Mouse (Mus musculus) midbrain, embryonic 16.5 days (tissue): ENCODE measurements around the gene Olfr1126. TPM values are rescaled to one million over a fixed set of nuclear protein-coding genes. Genes with fewer than 3 reads are reported as not detected.

Source experiments
- ATAC-seq: fragments of 200-750 bp; cut with Nextera tagmentation; 2 replicates; pipeline ENCODE4 v1.8.0; 2017; ENCODE audit warnings: moderate TSS enrichment
- H3K27ac ChIP-seq: fragments of 300-500 bp; sonication (generic); 2 replicates; pipeline ENCODE4 v1.5.1; 2014; ENCODE audit warnings: mild to moderate bottlenecking, low read length, mixed read lengths
- H3K27me3 ChIP-seq: fragments of 300-500 bp; sonication (generic); 2 replicates; pipeline ENCODE4 v1.6.1; 2014; ENCODE audit warnings: low read depth, low read length, mixed read lengths; ENCODE audit not compliant: control insufficient read depth, insufficient read depth
- H3K36me3 ChIP-seq: fragments of 300-500 bp; sonication (generic); 2 replicates; pipeline ENCODE4 v1.6.1; 2014; ENCODE audit warnings: mild to moderate bottlenecking, low read length, moderate library complexity, mixed read lengths; ENCODE audit not compliant: control insufficient read depth, insufficient read depth
- H3K4me1 ChIP-seq: fragments of 300-500 bp; sonication (generic); 2 replicates; pipeline ENCODE4 v1.6.1; 2014; ENCODE audit warnings: mild to moderate bottlenecking, low read length, mixed read lengths; ENCODE audit not compliant: control insufficient read depth, insufficient read depth
- H3K4me2 ChIP-seq: fragments of 300-500 bp; sonication (generic); 2 replicates; pipeline ENCODE4 v1.6.1; 2014; ENCODE audit warnings: mild to moderate bottlenecking, low read length, mixed read lengths
- H3K4me3 ChIP-seq: fragments of 300-500 bp; sonication (generic); 2 replicates; pipeline ENCODE4 v1.5.1; 2014; ENCODE audit warnings: low read depth, mild to moderate bottlenecking, low read length, moderate library complexity, mixed read lengths
- H3K9ac ChIP-seq: fragments of 300-500 bp; sonication (generic); 2 replicates; pipeline ENCODE4 v1.6.1; 2014; ENCODE audit warnings: low read depth, low read length, mixed read lengths
- H3K9me3 ChIP-seq: fragments of 300-500 bp; sonication (generic); replicated peaks from 2 replicates; pipeline ENCODE4 v1.6.1; 2014; ENCODE audit warnings: mild to moderate bottlenecking, low read length, mixed read lengths; ENCODE audit not compliant: control insufficient read depth, poor library complexity, severe bottlenecking
- WGBS: fragments of 180-500 bp; shearing (Covaris S2); extraction: QIAGEN DNeasy Blood & Tissue Kit; methylation state at CpG from one replicate; pipeline ENCODE4 v1.1.7; 2014; 5-methylcytosine and 5-hydroxymethylcytosine counted together
- polyA plus RNA-seq: library from polyadenylated mRNA; unstranded; fragments of >200 nt; fragmentation: Nextera tagmentation; extraction: Ambion mirVana; gene quantifications from 2 replicates; pipeline ENCODE4 v1.2.1, GENCODE M21; 2015

Olfr1126 gene
- polyA plus RNA-seq, 1 experiment from 2014 or later: not detected

DNA sequence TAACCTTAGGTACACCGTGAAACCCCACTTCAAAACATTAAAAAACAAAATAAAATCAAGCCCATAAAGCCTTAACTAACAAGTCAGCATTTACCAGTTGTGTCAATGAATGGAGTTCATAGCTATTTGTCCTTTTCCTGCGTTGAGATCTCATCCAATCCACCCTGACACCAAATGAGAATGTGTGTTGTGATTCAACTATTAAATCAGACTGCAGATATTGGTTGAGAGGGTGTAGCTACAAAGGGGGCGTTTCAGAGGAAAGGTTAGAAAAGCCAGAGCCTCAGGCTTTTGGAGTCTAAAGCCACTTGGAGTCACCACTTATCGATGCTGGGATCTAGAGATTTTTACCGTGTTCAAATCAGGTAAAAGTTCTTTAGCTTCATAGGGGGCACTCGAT, 52.5 kb downstream of the Olfr1126 start, which contains the start of gene Pramel6:
Pramel6 (plus strand) TSS at position 301 of the 400 bp plus-strand sequence.
- 89% methylated on average over 6 of the region's 6 CpGs for WGBS
- H3K9me3 ChIP-seq: no peaks in the 10 kb centered on the region
- no peaks in the 10 kb centered on the region for H3K36me3 ChIP-seq
- H3K4me2 ChIP-seq: no peak within 1 kb of the TSS
- H3K27me3 ChIP-seq: no peaks in the 10 kb centered on the region
- ATAC-seq: no peak
- no peak within 1 kb of the TSS for H3K4me3 ChIP-seq
- H3K4me1 ChIP-seq: no peaks in the 10 kb centered on the region
- no peak within 1 kb of the TSS for H3K27ac ChIP-seq
- H3K9ac ChIP-seq: no peak within 1 kb of the TSS

Other genes starting within 250 kb of the Olfr1126 start
- not detected in 2 replicates for gene Olfr1113, start 245.0 kb upstream of the Olfr1126 start, polyA plus RNA-seq
- gene Olfr1115, start 205.9 kb upstream of the Olfr1126 start, polyA plus RNA-seq: not detected in 2 replicates
- not detected in 2 replicates for gene Olfr1116, start 186.4 kb upstream of the Olfr1126 start, polyA plus RNA-seq
- not detected in 2 replicates for gene Olfr1118, start 146.4 kb upstream of the Olfr1126 start, polyA plus RNA-seq
- not detected in 2 replicates for gene Olfr1120, start 99.1 kb upstream of the Olfr1126 start, polyA plus RNA-seq
- not detected in 2 replicates for gene Olfr1121, start 84.1 kb upstream of the Olfr1126 start, polyA plus RNA-seq
- gene Olfr1122, start 68.1 kb upstream of the Olfr1126 start, polyA plus RNA-seq: not detected in 2 replicates
- gene Olfr1123, start 37.3 kb upstream of the Olfr1126 start, polyA plus RNA-seq: not detected in 2 replicates
- gene Olfr1124, start 23.7 kb upstream of the Olfr1126 start, polyA plus RNA-seq: 0.08 TPM in 1 of 2 replicates, not detected in the other
- not detected in 2 replicates for gene Pramel7, start 43.1 kb downstream of the Olfr1126 start, polyA plus RNA-seq
- not detected in 2 replicates for gene Pramel6, start 52.6 kb downstream of the Olfr1126 start, polyA plus RNA-seq
- not detected in 2 replicates for gene Olfr153, start 77.8 kb downstream of the Olfr1126 start, polyA plus RNA-seq
- not detected in 2 replicates for gene Olfr1128, start 91.6 kb downstream of the Olfr1126 start, polyA plus RNA-seq
- gene Olfr1129, start 119.9 kb downstream of the Olfr1126 start, polyA plus RNA-seq: not detected in 2 replicates
- not detected in 2 replicates for gene Olfr1130, start 152.2 kb downstream of the Olfr1126 start, polyA plus RNA-seq
- gene Olfr1131, start 173.1 kb downstream of the Olfr1126 start, polyA plus RNA-seq: not detected in 2 replicates
- gene Olfr1132, start 183.6 kb downstream of the Olfr1126 start, polyA plus RNA-seq: not detected in 2 replicates
- not detected in 2 replicates for gene Olfr1133, start 193.4 kb downstream of the Olfr1126 start, polyA plus RNA-seq
- gene Olfr1134, start 204.5 kb downstream of the Olfr1126 start, polyA plus RNA-seq: not detected in 2 replicates
- not detected in 2 replicates for gene Olfr1135, start 219.7 kb downstream of the Olfr1126 start, polyA plus RNA-seq
- not detected in 2 replicates for gene Olfr1136, start 240.0 kb downstream of the Olfr1126 start, polyA plus RNA-seq